Mouse (Mus musculus) left cerebral cortex, postnatal 14 days (tissue): ENCODE results near the gene Kcnip3. TPM values are rescaled to one million over a fixed set of nuclear protein-coding genes. Genes with fewer than 3 reads are reported as not detected.

Experiments
- DNase-seq, 2 experiments: peaks; one replicate each; pipeline ENCODE4 v3.0.0; 2021 to 2022; ENCODE audit warnings: low spot score in 2 of 2, mixed read lengths in 1 of 2
- intact Hi-C: fragments of 180-260 bp; cut with DNase I; formaldehyde crosslinking; loops from one replicate; pipeline ENCODE4 v1.15.1; 2025
- total RNA-seq, 2 experiments: library from RNA; stranded (reverse); gene quantifications; 2 replicates each; pipeline ENCODE4 v1.2.3; 2021

The Kcnip3 gene
- total RNA-seq, 2 experiments from 2014 or later = 81.4 to 96.2 TPM

DNA sequence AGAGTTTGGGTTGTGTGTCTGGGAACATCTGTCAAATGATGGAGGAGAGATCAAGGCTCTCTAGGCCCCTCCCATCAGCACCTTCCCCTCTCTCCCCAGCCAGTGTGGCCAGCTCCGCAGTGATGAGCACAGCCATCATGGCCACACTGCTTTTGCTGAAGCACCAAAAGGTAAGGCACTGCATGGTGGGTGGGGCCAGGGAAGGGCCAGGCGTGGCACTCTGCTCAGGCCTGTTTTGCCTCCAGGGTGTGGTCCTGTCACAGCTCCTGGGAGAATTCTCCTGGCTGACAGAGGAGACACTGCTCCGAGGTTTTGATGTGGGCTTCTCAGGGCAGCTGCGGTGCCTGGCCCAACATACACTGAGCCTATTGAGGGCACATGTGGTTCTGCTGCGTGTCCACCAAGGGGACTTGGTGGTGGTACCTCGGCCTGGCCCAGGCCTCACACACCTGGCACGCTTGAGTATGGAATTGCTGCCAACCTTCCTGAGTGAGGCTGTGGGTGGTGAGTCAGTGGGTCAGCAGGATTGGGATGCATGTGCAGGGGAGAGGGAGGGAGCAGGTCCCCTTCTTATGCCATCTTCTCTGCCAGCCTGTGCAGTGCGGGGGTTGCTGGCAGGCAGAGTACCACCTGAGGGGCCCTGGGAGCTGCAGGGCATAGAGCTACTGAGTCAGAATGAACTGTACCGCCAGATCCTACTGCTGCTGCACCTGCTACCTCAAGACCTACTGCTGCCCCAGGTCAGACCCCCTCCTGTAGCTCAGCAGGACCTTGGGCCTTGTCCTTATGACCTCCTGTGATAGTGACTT, 88.2 kb downstream of the Kcnip3 start:
- intact Hi-C loops = no loop called here
- DNase-seq = no peak

DNA sequence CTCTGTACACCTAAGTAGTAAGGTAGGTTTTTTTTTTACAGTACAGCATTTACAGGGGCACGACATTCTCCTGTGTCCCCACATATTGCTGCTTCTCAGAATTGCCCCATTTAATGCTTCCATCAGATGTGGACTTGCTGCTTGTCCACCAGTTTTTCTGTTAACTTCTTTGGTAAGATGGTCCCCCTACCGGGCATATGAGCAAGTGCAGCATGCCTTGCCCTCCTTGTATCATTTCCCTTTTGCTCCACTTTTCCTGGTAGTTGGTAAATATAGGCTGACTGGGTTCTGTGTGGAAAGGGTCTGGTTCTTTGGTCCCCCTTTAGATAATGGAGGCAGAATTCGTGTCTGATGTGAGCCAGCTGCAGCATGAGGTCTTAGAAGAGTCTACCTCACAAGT, 91.7 kb downstream of the Kcnip3 start:
- intact Hi-C loops = loop anchor here (2.0 kb wide), 1 partner anchor 67 kb away; the partner anchor contains the start of gene Adra2b

DNA sequence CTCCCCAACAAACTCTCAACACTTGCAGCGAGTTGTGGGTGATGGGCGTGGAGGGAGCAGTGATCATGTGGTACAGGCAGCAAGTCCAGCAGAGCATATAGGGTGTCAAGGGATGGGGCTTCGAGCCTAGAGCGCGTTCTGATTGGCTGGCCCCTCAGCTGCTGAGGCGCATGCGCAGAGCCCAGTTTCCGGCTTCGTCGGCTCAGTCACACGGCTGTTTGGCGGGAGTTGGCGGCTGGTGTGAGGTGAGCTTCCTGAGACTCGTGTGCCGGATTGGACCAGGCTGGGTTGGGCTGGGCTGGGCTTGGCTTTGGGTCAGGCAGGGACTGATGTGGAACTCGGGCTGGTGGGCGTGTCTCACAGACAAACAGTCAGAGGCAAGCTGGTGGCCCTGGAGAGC, 96.9 kb downstream of the Kcnip3 start, which contains the start of gene Gpat2:
Gene Gpat2, plus strand, starts transcription at position 223 of the 400 bp plus-strand sequence.
- no peak for DNase-seq
- intact Hi-C loops = no loop called here

More for the DNA sequence above, 91.7 kb downstream of the Kcnip3 start:
- peak; percentile 58 to 80 for DNase-seq

- no peak for DNase-seq
- intact Hi-C loops = no loop called here
Observed at GRCm38 (mm10) chr2:127418266-127418970, 103.5 kb downstream of the Kcnip3 start.

DNA sequence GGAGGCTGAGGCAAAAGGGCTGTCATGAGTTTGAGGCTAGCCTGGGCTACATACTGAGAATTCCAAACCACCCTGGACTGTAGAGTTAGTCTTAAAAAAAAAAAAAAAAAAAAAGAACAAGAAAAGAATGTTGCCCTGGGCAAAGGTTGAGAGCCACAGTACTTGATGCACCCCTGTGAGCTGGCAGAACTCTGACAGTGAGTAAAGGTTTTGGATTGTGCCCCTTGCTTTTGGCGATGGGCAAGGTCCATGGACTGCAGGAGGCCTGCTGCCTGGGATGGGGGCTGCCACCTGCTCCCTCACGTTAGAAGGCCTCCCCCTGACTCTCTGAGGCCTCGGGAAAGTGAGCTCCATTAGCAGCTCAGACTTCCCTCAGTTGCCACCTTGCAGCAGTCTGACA, 105.2 kb downstream of the Kcnip3 start:
- DNase-seq = no peak
- intact Hi-C loops = no loop called here

GRCm38 (mm10) chr2:127415806-127416205, 106.1 kb downstream of the Kcnip3 start:
- intact Hi-C loops = no loop called here
- DNase-seq = no peak

GRCm38 (mm10) chr2:127411126-127411525, 110.8 kb downstream of the Kcnip3 start:
- DNase-seq = no peak
- intact Hi-C loops = no loop called here

Other genes starting within 250 kb of the Kcnip3 start
- 1 to 10 TPM; 2.8 to 4.1 TPM for gene Dusp2, start 185.9 kb downstream of the Kcnip3 start, total RNA-seq
- not detected for gene Astl, start 183.5 kb downstream of the Kcnip3 start, total RNA-seq
- gene Adra2b, start 158.9 kb downstream of the Kcnip3 start, total RNA-seq = under 1 TPM; 0.42 to 0.46 TPM
- gene Gpat2, start 96.9 kb downstream of the Kcnip3 start, total RNA-seq = under 1 TPM; 0.22 to 0.25 TPM
- 10 to 100 TPM; 16.7 to 17.6 TPM for gene Fahd2a, start 77.5 kb downstream of the Kcnip3 start, total RNA-seq
- under 1 TPM; 0.08 to 0.18 TPM for gene Prom2, start 19.4 kb upstream of the Kcnip3 start, total RNA-seq
- 1 to 10 TPM; 7.4 to 7.7 TPM for gene Zfp661, start 65.0 kb upstream of the Kcnip3 start, total RNA-seq
- gene Mrps5, start 65.1 kb upstream of the Kcnip3 start, total RNA-seq = 100 to 1,000 TPM in 1 of 2 experiments, 10 to 100 TPM in 1; 84.7 to 103 TPM
- gene Mal, start 134.6 kb upstream of the Kcnip3 start, total RNA-seq = 10 to 100 TPM; 21.4 to 46.7 TPM
- 1 to 10 TPM in 1 of 2 experiments, under 1 TPM in 1; 0.80 to 1.2 TPM for gene Mall, start 207.8 kb upstream of the Kcnip3 start, total RNA-seq